Mouse (Mus musculus) left cerebral cortex, postnatal 10 days (tissue): ENCODE measurements at regions not wholly inside any gene's neighbourhood (a gene's known extent, or its start where the extent isn't known, plus 50 kb on each side); places are given as distances from the start of the nearest gene placed in this dataset.
A peak's percentile ranks its signal among the peaks of the same experiment; 100 is the strongest.

Experiments used
- DNase-seq, 2 experiments: peaks; one replicate each; pipeline ENCODE4 v3.0.0; 2021 to 2022; ENCODE audit warnings: low spot score in 2 of 2, mixed read lengths in 1 of 2; ENCODE audit errors: extremely low spot score in 1 of 2
- intact Hi-C: fragments of 180-260 bp; cut with DNase I; formaldehyde crosslinking; loops from one replicate; pipeline ENCODE4 v1.15.1; 2025

DNA sequence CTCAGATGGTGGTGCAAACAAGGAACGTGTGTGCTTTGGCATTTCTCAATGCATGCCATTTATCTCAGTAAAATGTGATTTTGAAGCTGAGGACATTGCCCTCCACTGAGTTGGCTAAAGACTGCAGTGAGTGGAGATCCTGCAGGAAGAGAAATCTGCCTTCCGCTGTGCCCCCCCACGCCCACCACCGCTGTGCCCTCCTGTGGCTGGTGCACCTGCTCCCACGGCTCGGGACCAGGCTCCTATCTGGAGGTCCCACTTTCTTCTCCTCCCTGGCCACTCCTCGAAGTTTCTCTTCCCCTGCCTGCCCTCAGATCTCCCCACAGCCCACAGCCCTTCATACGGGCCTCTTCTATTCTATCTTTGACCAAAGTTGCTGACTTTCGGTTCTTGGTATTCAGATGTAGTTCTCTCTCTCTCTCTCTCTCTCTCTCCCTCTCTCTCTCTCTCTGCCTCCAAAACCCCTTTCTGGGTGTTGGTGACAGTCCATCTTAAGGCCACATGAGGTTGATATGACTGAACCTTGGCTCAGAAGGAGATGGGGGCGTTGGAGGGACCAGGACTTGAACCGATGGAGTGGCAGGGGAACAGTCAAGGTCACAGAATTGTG lies 139.2 kb downstream of the Cdc5l start:
- no peak for DNase-seq
- intact Hi-C loops: no loop called here

DNA sequence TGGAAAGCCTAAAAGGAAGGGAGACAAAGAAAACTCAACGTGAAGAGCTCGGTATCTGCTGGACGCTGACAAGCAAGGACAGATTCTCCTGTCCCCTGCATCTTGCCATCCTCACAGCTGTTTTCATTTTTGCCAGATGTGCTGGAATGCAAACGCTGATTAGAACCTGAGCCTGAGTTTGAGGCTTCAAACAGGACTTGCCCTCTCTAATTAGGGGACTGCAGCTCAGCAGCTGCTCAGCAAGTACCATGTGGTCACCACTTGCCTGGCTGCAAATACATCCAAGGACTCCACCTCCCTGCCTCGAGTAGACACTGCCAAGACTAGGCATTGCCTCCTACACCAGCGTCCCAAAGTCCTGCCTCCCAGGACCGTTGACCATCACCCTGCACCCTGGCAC lies 140.7 kb downstream of the Cdc5l start:
- intact Hi-C loops: no loop called here
- no peak for DNase-seq

GRCm38 (mm10) chr17:45291052-45291451 lies 142.5 kb downstream of the Cdc5l start:
- intact Hi-C loops: no loop called here
- DNase-seq: no peak

DNA sequence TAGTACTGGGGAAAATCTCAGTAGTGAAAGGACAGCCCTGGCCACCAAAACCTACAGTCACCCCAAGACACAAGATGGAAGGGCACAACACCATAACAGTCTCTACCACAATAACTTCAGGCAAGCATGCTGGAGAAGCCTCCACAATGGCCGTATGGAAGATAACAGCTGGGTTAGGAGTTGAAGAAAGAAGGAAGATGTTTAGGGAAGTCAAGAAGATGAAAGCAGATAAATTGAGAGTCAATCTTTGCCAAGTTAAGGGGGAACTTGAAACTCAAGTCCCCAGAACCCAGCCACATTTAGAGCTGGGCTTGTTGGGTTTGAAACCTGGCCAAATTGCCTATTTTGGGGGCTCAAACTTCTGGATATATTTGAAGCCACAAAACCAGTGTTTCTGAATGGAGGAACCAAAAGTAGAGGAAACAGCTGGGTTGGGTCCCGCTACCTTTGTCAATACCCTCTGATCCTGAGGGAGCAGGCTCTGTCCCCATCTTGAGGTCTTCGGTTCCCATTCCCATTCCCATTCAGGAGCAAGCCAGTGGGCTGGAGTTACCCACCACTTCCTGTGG lies 147.8 kb downstream of the Cdc5l start:
- intact Hi-C loops: no loop called here
- DNase-seq: no peak

- no peak for DNase-seq
- intact Hi-C loops: no loop called here
Observed at GRCm38 (mm10) chr17:45281554-45281953, 152.0 kb downstream of the Cdc5l start.

GRCm38 (mm10) chr17:45279811-45280205 lies 153.7 kb downstream of the Cdc5l start:
- intact Hi-C loops: loop anchor here (10.0 kb wide), 1 partner anchor 1015 kb away; no protein-coding TSS in a partner anchor

DNA sequence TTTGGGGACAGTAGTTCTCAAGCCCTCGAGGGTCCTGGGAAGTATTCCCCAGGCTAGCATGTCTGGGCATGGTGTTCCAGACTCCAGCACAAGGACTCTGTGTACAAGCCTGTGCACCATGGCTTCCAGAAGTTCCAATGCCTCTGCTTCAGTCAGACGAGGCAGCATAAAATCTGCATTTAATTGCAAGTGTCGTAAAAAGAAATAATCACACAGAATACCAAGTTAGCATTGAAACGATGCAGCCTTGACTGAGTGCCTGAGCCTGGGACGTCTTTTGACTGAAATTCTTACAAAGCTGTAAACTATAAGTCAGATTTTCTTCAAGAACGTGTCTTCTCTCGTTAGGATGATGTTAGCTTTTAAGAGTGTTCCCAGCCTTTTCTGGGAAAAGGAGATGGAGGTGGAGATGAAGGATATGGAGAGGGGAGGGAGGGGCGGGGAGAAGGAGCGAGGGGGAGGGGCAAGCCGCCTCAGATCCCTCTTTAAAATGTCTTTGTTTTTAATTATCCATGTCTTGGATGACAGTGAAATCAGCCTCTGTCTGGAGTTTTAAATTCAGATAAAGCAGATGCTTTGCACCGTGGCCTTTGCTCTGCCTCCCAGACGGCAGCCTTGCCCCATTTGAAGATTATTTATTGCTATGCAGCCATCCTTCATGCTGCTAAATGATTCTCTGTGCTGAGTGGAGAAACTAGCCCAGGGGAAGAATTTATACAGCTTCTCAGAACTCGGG lies 154.3 kb downstream of the Cdc5l start:
- DNase-seq: no peak
- intact Hi-C loops: loop anchor here (10.0 kb wide), 1 partner anchor 1014 kb away; no protein-coding TSS in a partner anchor

More at GRCm38 (mm10) chr17:45279811-45280205, 153.7 kb downstream of the Cdc5l start:
- no peak for DNase-seq

- intact Hi-C loops: loop anchor here (10.0 kb wide), 1 partner anchor 1013 kb away; no protein-coding TSS in a partner anchor
- DNase-seq: no peak
Observed at GRCm38 (mm10) chr17:45277516-45277915, 156.0 kb downstream of the Cdc5l start.

GRCm38 (mm10) chr17:45276686-45277405 lies 156.7 kb downstream of the Cdc5l start:
- intact Hi-C loops: loop anchor here (10.0 kb wide), 1 partner anchor 1012 kb away; no protein-coding TSS in a partner anchor
- no peak for DNase-seq

DNA sequence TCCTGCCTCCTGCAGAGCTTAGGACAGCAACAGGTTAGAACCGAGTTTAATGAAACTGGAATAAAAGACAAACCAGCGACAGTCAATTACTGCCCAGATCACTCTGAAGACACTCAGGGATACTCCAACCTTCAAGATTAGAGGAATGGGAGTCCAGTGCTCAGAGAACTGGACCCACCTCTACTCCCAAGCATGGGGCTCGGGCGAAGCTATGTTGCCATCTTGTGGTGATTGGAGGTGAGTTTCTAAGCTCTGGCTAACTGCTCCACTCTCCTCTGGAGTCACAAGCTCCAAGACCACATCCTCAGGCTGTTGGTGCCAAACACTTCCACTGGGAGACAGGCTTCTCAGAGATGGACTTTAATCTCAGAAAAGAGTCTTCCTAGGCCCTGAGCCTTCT lies 158.6 kb downstream of the Cdc5l start:
- intact Hi-C loops: loop anchor here (10.0 kb wide), 1 partner anchor 1010 kb away; no protein-coding TSS in a partner anchor
- no peak for DNase-seq

GRCm38 (mm10) chr17:45266776-45267175 lies 166.8 kb downstream of the Cdc5l start:
- intact Hi-C loops: no loop called here
- no peak for DNase-seq

GRCm38 (mm10) chr17:45265587-45265986 lies 167.9 kb downstream of the Cdc5l start:
- DNase-seq: no peak
- intact Hi-C loops: no loop called here

DNA sequence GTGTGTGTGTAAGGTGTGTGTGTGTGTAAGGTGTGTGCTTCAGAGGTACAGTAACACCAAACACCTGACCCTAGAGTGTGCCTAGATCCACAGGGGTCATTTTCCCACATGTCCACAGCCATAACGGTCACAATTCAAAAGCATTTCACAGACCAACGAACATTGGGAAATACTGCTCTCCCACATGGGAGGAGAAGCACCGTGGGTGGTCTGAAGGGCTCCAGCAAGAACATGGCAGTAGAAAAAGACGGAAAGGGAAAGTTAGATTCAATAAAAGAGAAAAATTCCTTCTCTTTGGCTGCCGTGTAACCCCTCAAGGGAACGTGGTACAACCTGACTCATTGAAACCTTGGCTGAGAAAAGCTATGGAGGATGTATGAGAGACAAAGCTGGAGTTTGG lies 169.1 kb downstream of the Cdc5l start:
- no peak for DNase-seq
- intact Hi-C loops: no loop called here

DNA sequence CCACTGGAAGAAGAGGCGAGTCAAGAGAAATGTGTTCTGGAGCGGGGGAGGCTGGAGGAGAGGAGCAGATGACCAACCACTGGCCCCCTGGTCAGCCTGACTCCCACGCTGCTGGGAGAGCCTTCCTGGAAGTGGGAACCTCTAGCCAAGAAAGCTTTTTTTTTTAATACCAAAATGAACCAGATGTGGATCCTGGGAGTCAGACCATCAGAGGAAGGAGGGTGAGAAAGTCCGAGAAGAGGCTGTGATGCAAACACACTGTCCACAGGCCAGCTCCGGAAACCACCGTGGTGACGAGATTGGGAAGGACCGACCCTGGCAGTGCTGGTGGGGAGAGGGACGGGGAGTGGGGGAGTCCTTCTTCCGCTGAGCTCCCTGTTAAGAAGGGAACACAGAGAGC lies 173.1 kb downstream of the Cdc5l start:
- intact Hi-C loops: no loop called here
- DNase-seq: no peak

DNA sequence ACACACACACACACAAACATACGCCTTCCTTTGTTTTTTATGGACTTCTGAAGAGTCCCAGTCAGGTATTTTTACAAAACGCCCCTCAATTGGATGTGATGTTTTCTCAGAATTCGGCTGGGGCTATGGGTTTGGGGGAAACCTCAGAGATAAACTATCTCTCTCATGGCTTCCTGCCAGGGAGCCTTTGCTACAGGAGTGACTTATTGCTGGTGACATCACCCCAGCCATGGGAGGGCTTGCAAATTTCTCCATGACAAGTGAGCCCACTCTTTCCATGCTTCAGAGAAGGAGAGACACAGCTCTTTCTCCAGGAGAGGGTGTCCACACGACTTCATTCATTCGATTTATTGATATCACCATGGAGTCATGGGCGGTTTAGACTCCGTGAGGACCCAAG lies 175.5 kb downstream of the Cdc5l start:
- intact Hi-C loops: loop anchor here (10.0 kb wide), 1 partner anchor 523 kb away; no protein-coding TSS in a partner anchor
- DNase-seq: no peak

- intact Hi-C loops: loop anchor here (5.0 to 10.0 kb wide), 2 partner anchors 518 to 795 kb away; no protein-coding TSS in a partner anchor
- no peak for DNase-seq
Observed at GRCm38 (mm10) chr17:45252593-45253230, 180.8 kb downstream of the Cdc5l start.

DNA sequence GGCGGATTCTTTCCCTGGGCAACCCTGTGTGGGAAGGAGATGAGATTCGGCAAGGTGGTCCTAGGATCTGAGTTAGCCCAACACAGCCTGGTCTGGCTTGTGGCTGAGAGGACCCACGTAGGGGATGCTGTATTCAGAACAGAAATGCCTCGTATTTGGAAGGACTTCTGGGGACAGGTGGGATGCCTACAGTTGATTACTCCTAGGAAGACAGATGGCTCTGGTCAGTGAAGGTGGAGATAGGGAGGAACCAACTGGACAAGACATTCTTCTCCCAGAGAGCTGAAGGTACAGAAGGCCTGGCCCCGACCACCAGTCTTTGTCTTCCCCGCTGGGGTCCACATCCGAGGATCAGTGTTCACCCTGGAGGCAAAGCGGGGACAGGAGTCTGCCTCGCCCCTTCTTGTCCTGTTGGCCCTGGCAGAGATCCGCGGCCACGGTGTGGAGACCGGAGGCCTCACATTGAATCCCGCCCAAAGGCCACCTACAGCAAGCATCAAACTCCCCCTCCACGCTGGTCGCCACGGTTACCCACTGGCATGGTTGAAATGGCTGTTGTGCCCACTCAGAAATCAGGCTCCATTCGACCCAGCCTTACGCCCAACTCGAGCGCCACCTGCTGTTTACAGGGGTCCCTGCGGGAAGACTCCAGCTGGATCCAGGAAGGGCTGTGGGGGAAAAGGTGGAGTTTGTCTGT lies 182.4 kb downstream of the Cdc5l start:
- peak; percentile 70 to 84 for DNase-seq
- intact Hi-C loops: loop anchor here (5.0 to 10.0 kb wide), 2 partner anchors 516 to 794 kb away; no protein-coding TSS in a partner anchor

GRCm38 (mm10) chr17:45250450-45250849 lies 183.1 kb downstream of the Cdc5l start:
- DNase-seq: no peak
- intact Hi-C loops: loop anchor here (5.0 to 10.0 kb wide), 2 partner anchors 516 to 793 kb away; no protein-coding TSS in a partner anchor
